Mouse (Mus musculus) embryonic facial prominence, embryonic 10.5 days (tissue): Measurements from ENCODE around the gene Creb3l1. TPM values are rescaled to one million over a fixed set of nuclear protein-coding genes. Genes with fewer than 3 reads are reported as not detected.

ENCODE experiments used
- DNase-seq: peaks from one replicate; pipeline ENCODE4 v3.0.0-alpha.2; 2017; ENCODE audit warnings: low spot score
- H3K27ac ChIP-seq: fragments of 300-500 bp; sonication (generic); replicated peaks from 2 replicates; pipeline ENCODE4 v1.5.1; 2016; ENCODE audit warnings: mild to moderate bottlenecking
- H3K27me3 ChIP-seq: fragments of 300-500 bp; sonication (generic); replicated peaks from 2 replicates; pipeline ENCODE4 v1.6.1; 2016; ENCODE audit warnings: low read depth, mild to moderate bottlenecking; ENCODE audit not compliant: poor library complexity, severe bottlenecking
- H3K36me3 ChIP-seq: fragments of 300-500 bp; sonication (generic); replicated peaks from 2 replicates; pipeline ENCODE4 v1.6.1; 2016; ENCODE audit warnings: mild to moderate bottlenecking, moderate library complexity
- H3K4me1 ChIP-seq: fragments of 300-500 bp; sonication (generic); 2 replicates; pipeline ENCODE4 v1.6.1; 2016
- H3K4me3 ChIP-seq: fragments of 300-500 bp; sonication (generic); 2 replicates; pipeline ENCODE4 v1.5.1; 2016; ENCODE audit warnings: mild to moderate bottlenecking, moderate library complexity
- H3K9me3 ChIP-seq: fragments of 300-500 bp; sonication (generic); 2 replicates; pipeline ENCODE4 v1.6.1; 2016; ENCODE audit warnings: mild to moderate bottlenecking
- WGBS: fragments of 180-500 bp; shearing (Covaris S2); methylation state at CpG from one replicate; pipeline ENCODE4 v1.1.7; 2016; 5-methylcytosine and 5-hydroxymethylcytosine counted together
- polyA plus RNA-seq: library from polyadenylated mRNA; unstranded; fragments of >200 nt; fragmentation: Nextera tagmentation; extraction: Ambion mirVana; gene quantifications from 2 replicates; pipeline ENCODE4 v1.2.1, GENCODE M21; 2016

Gene Creb3l1
- polyA plus RNA-seq, 1 experiment from 2014 or later = 1.0 TPM

- Histone ChIP-seq H3K4me1 (peaks cover 57% of the 10 kb centered on the region), H3K4me3 (peak overlapping the region; percentile 34; the same call in 1 of the 2 replicates)
- WGBS = 33% methylated on average over 9 of the region's 9 CpGs
Measured at GRCm38 (mm10) chr2:91984906-91985525, 39.3 kb downstream of the Creb3l1 start.

GRCm38 (mm10) chr2:91984439-91984838 is 39.9 kb downstream of the Creb3l1 start:
- Histone ChIP-seq H3K27me3 (peaks cover 12% of the 10 kb centered on the region), H3K4me1 (peaks cover 62% of the 10 kb centered on the region), H3K4me3 (peak overlapping the region; percentile 34), H3K9me3 (no peaks in the 10 kb centered on the region), H3K27ac (peak overlapping the region; percentile 85), H3K36me3 (no peaks in the 10 kb centered on the region)
- 1% methylated on average over 12 of the region's 13 CpGs for WGBS
- peak; percentile 90 for DNase-seq

More at GRCm38 (mm10) chr2:91984906-91985525, 39.3 kb downstream of the Creb3l1 start:
- Histone ChIP-seq H3K27ac (peak overlapping the region; percentile 85), H3K9me3 (no peaks in the 10 kb centered on the region), H3K36me3 (no peaks in the 10 kb centered on the region), H3K27me3 (peaks cover 10% of the 10 kb centered on the region; the same call in 1 of the 2 replicates)
- no peak for DNase-seq

GRCm38 (mm10) chr2:91980830-91981229 is 43.5 kb downstream of the Creb3l1 start:
- DNase-seq = no peak
- WGBS = 41% methylated on average over 5 of the region's 5 CpGs
- no peaks in the 10 kb centered on the region for H3K9me3 ChIP-seq
- peak overlapping the region; percentile 63 for H3K27ac ChIP-seq
- H3K4me3 ChIP-seq = no peak overlapping the region
- H3K36me3 ChIP-seq = no peaks in the 10 kb centered on the region
- peaks cover 38% of the 10 kb centered on the region for H3K27me3 ChIP-seq
- peaks cover 67% of the 10 kb centered on the region for H3K4me1 ChIP-seq

- WGBS = 12% methylated on average over 4 of the region's 4 CpGs
- peaks cover 44% of the 10 kb centered on the region for H3K27me3 ChIP-seq
- DNase-seq = no peak
- no peaks in the 10 kb centered on the region for H3K9me3 ChIP-seq
- peak overlapping the region; percentile 63 for H3K27ac ChIP-seq
- peaks cover 67% of the 10 kb centered on the region for H3K4me1 ChIP-seq
- H3K4me3 ChIP-seq = no peak overlapping the region
- no peaks in the 10 kb centered on the region for H3K36me3 ChIP-seq
Measured at GRCm38 (mm10) chr2:91980245-91980644, 44.1 kb downstream of the Creb3l1 start.

GRCm38 (mm10) chr2:91978547-91978946 is 45.8 kb downstream of the Creb3l1 start:
- no peak for DNase-seq
- H3K9me3 ChIP-seq = no peaks in the 10 kb centered on the region
- H3K4me3 ChIP-seq = no peak overlapping the region
- H3K27me3 ChIP-seq = peaks cover 61% of the 10 kb centered on the region
- H3K36me3 ChIP-seq = no peaks in the 10 kb centered on the region
- H3K4me1 ChIP-seq = peaks cover 61% of the 10 kb centered on the region
- 41% methylated on average over 2 of the region's 2 CpGs for WGBS
- H3K27ac ChIP-seq = peak overlapping the region; percentile 27; the same call in 1 of the 2 replicates

DNA sequence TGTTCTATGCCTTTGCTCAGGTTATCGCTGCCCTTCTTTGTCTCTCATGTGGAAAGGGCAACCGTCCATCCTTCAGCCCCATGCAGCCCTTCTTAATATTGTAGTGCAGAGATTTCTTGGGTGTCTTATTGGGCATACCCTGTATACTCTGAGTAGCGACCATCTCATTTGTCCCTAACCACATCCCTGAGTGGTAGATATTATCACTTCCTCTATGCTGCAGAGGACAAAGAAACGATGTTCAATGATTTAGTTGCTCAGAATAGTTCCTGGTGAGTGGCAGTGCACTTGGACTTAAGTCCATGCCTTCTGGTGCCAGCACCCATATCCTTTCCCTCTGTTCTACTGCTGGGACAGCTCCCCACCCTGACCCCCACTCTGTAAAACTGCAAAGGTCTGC is 46.3 kb downstream of the Creb3l1 start:
- DNase-seq = no peak
- WGBS = 81% methylated on average over 4 of the region's 4 CpGs
- Histone ChIP-seq H3K36me3 (no peaks in the 10 kb centered on the region), H3K4me1 (peaks cover 62% of the 10 kb centered on the region), H3K27ac (peak overlapping the region; percentile 27; the same call in 1 of the 2 replicates), H3K4me3 (no peak overlapping the region), H3K27me3 (peaks cover 67% of the 10 kb centered on the region), H3K9me3 (no peaks in the 10 kb centered on the region)

- DNase-seq = peak; percentile 53
- WGBS = under 1% methylated on average over 79 of the region's 79 CpGs
- H3K36me3 ChIP-seq = no peaks in the 10 kb centered on the region
- H3K9me3 ChIP-seq = no peaks in the 10 kb centered on the region
- H3K4me1 ChIP-seq = peaks cover 73% of the 10 kb centered on the region
- peak within 1 kb of the TSS; percentile 56 for H3K4me3 ChIP-seq
- peaks cover 88% of the 10 kb centered on the region for H3K27me3 ChIP-seq
- peak within 1 kb of the TSS; percentile 66 for H3K27ac ChIP-seq
Measured at GRCm38 (mm10) chr2:91975581-91976541, 48.4 kb downstream of the Creb3l1 start, which contains the start of gene Dgkz. Dgkz (minus strand) TSS chr2:91975864.

GRCm38 (mm10) chr2:91973416-91974135 is 50.7 kb downstream of the Creb3l1 start:
- no peaks in the 10 kb centered on the region for H3K9me3 ChIP-seq
- no peaks in the 10 kb centered on the region for H3K36me3 ChIP-seq
- peaks cover 54% of the 10 kb centered on the region for H3K4me1 ChIP-seq
- H3K4me3 ChIP-seq = no peak overlapping the region
- no peak for DNase-seq
- H3K27me3 ChIP-seq = peaks cover 96% of the 10 kb centered on the region
- WGBS = 26% methylated on average over 7 of the region's 7 CpGs
- H3K27ac ChIP-seq = no peak overlapping the region

GRCm38 (mm10) chr2:91972121-91972566 is 52.2 kb downstream of the Creb3l1 start:
- no peak overlapping the region for H3K4me3 ChIP-seq
- peaks cover 82% of the 10 kb centered on the region for H3K27me3 ChIP-seq
- WGBS = 43% methylated on average over 13 of the region's 13 CpGs
- no peak overlapping the region for H3K27ac ChIP-seq
- H3K36me3 ChIP-seq = no peaks in the 10 kb centered on the region
- no peaks in the 10 kb centered on the region for H3K9me3 ChIP-seq
- peaks cover 57% of the 10 kb centered on the region for H3K4me1 ChIP-seq
- no peak for DNase-seq

DNA sequence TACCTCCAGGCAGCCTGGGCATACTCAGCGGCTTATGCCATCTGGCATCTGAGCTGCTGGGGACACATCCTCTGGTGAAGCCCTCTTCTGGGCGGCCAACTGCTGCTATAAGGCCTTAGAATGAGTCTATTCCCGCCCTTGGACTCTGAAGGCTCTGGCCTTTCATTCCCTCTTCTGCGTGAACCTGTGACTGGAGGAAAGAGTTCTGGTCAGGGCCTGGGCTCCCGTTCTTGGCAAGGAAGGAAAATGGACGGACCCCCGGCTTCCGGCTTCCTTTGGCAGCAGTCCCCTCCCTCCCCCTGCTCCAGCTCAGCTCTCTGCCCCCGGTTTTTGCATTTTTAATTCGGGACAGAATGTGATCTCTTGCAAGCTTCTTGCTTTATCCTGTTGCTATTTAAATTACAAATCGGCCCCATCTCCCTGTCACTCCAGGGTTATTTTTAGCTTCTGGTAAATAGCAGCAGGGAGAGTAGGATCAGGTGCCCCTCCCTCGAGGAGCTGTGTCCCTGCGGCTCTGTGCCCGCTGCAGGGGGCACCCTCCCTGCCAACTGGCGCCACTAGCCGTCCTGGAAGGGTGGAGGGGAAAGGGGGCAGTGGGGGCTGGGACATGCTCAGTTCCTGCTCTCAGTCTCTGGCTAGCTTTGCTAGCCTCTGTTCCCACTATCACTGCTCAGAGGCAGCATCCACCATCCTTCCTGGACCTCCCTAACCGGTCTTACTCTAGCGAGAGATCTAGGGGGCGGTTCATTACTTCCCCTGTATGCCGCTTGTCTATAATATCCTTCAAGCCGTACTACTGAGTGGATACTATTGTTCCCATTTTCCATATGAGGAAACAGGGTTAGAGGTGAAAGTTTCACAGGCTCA is 52.8 kb downstream of the Creb3l1 start:
- H3K27ac ChIP-seq = peak overlapping the region; percentile 55
- no peaks in the 10 kb centered on the region for H3K9me3 ChIP-seq
- 0 out of 2 replicates have a peak overlapping the region, but pooled peaks have one; percentile 11 for H3K4me3 ChIP-seq
- peaks cover 79% of the 10 kb centered on the region for H3K27me3 ChIP-seq
- no peak for DNase-seq
- no peaks in the 10 kb centered on the region for H3K36me3 ChIP-seq
- peaks cover 57% of the 10 kb centered on the region for H3K4me1 ChIP-seq
- 17% methylated on average over 21 of the region's 21 CpGs for WGBS

GRCm38 (mm10) chr2:91967962-91968361 is 56.3 kb downstream of the Creb3l1 start:
- no peaks in the 10 kb centered on the region for H3K36me3 ChIP-seq
- peak overlapping the region; percentile 79 for H3K27ac ChIP-seq
- 0 out of 2 replicates have a peak overlapping the region, but pooled peaks have one; percentile 4 for H3K4me3 ChIP-seq
- no peaks in the 10 kb centered on the region for H3K9me3 ChIP-seq
- H3K27me3 ChIP-seq = peaks cover 65% of the 10 kb centered on the region
- peak; percentile 37 for DNase-seq
- H3K4me1 ChIP-seq = peaks cover 57% of the 10 kb centered on the region
- 57% methylated on average over 11 of the region's 11 CpGs for WGBS
